Comparison of ENCODE assay signal across 8 mouse cellular contexts in genomic region chr10:120208575-120209538, GRCm38 (mm10). TPM values are rescaled to one million over a fixed set of nuclear protein-coding genes. Genes with fewer than 3 reads are reported as not detected.
A peak's percentile ranks its signal among the peaks of the same experiment; 100 is the strongest.
DNase-seq lines count a peak whose midpoint lies in the region; ATAC-seq and TF ChIP-seq lines count a peak whose summit lies in the region.

No protein-coding gene starts in this region.

- DNase-seq in 3T3-L1 (ENCODE audit: low read depth, low spot score), result peak; percentile 95
- DNase-seq in adrenal gland, postnatal 4 days (ENCODE audit: low spot score in 2 of 2), result peak; percentile 80 to 81
- DNase-seq in heart, adult 9 months (ENCODE audit: low spot score in 2 of 2), result peak; percentile 83 to 85
- DNase-seq in kidney, adult 9 months, result peak; percentile 94
- DNase-seq in spleen, adult 2 months (ENCODE audit: low read depth in 1 of 2, low spot score in 2 of 2), result peak in 1 of 2 experiments; percentile 59

- peak; percentile 44; the same call in 1 of the 2 replicates for TF ChIP-seq POLR2A in spleen, adult 2 months (IDR thresholded peaks at IDR 0.05; ENCODE audit: low read depth, low read length)

- no peaks in the 10 kb centered on the region for H3K27me3 ChIP-seq in embryonic facial prominence, embryonic 15.5 days
- no peaks in the 10 kb centered on the region for H3K27me3 ChIP-seq in limb, embryonic 13.5 days
- no peaks in the 10 kb centered on the region for H3K27me3 ChIP-seq in midbrain, embryonic 15.5 days (replicated peaks)
- no peaks in the 10 kb centered on the region for H3K27me3 ChIP-seq in spleen, adult 2 months (ENCODE audit: control insufficient read depth, insufficient read depth, low read length)

- H3K36me3 ChIP-seq in embryonic facial prominence, embryonic 15.5 days, result no peaks in the 10 kb centered on the region
- peaks cover 10% of the 10 kb centered on the region for H3K36me3 ChIP-seq in limb, embryonic 13.5 days
- no peaks in the 10 kb centered on the region for H3K36me3 ChIP-seq in midbrain, embryonic 15.5 days (replicated peaks)
- H3K36me3 ChIP-seq in spleen, adult 2 months (ENCODE audit: control insufficient read depth, insufficient read depth, low read length), result peaks cover 1% of the 10 kb centered on the region

- peak overlapping the region; percentile 99 for H3K4me3 ChIP-seq in embryonic facial prominence, embryonic 15.5 days (replicated peaks)
- peak overlapping the region; percentile 97 for H3K4me3 ChIP-seq in limb, embryonic 13.5 days
- H3K4me3 ChIP-seq in midbrain, embryonic 15.5 days, result peak overlapping the region; percentile 83
- peak overlapping the region; percentile 99 for H3K4me3 ChIP-seq in spleen, adult 2 months (ENCODE audit: extremely low read depth, insufficient read depth, insufficient read length)

- H3K4me1 ChIP-seq in embryonic facial prominence, embryonic 15.5 days, result peaks cover 6% of the 10 kb centered on the region; the same call in 1 of the 2 replicates
- no peaks in the 10 kb centered on the region for H3K4me1 ChIP-seq in limb, embryonic 13.5 days
- H3K4me1 ChIP-seq in midbrain, embryonic 15.5 days, result peaks cover 11% of the 10 kb centered on the region
- peaks cover 3% of the 10 kb centered on the region; the same call in 1 of the 2 replicates for H3K4me1 ChIP-seq in spleen, adult 2 months (ENCODE audit: control insufficient read depth, insufficient read depth, insufficient read length)

- no peaks in the 10 kb centered on the region for H3K9me3 ChIP-seq in embryonic facial prominence, embryonic 15.5 days (replicated peaks)
- H3K9me3 ChIP-seq in limb, embryonic 13.5 days, result peaks cover 6% of the 10 kb centered on the region
- H3K9me3 ChIP-seq in midbrain, embryonic 15.5 days, result no peaks in the 10 kb centered on the region

- peak; percentile 83 for ATAC-seq in embryonic facial prominence, embryonic 15.5 days (ENCODE audit: insufficient number of reproducible peaks, low FRiP score, low TSS enrichment, low read depth)
- ATAC-seq in limb, embryonic 13.5 days (ENCODE audit: low FRiP score, low read depth), result peak; percentile 87
- ATAC-seq in midbrain, embryonic 15.5 days (replicated peaks), result peak; percentile 93

- WGBS in embryonic facial prominence, embryonic 15.5 days, result 3% methylated on average over 53 of the region's 53 CpGs
- 4% methylated on average over 53 of the region's 53 CpGs for WGBS in limb, embryonic 13.5 days
- WGBS in midbrain, embryonic 15.5 days, result 4% methylated on average over 53 of the region's 53 CpGs
- WGBS in spleen, adult 2 months, result 1% methylated on average over 53 of the region's 53 CpGs

- peak overlapping the region; percentile 57 for H3K4me2 ChIP-seq in embryonic facial prominence, embryonic 15.5 days (replicated peaks)
- H3K4me2 ChIP-seq in limb, embryonic 13.5 days (replicated peaks), result peak overlapping the region; percentile 79
- H3K4me2 ChIP-seq in midbrain, embryonic 15.5 days, result peak overlapping the region; percentile 71

- H3K9ac ChIP-seq in embryonic facial prominence, embryonic 15.5 days, result peak overlapping the region; percentile 59
- peak overlapping the region; percentile 85 for H3K9ac ChIP-seq in limb, embryonic 13.5 days
- peak overlapping the region; percentile 71 for H3K9ac ChIP-seq in midbrain, embryonic 15.5 days

- 0 out of 2 replicates have a peak, but pooled peaks have one; percentile 14 for TF ChIP-seq CTCF in spleen, adult 2 months (IDR thresholded peaks at IDR 0.05; ENCODE audit: extremely low read depth, insufficient read depth, insufficient read length, insufficient replicate concordance)

- no peak overlapping the region; the same call in 1 of the 2 replicates for H3K27ac ChIP-seq in embryonic facial prominence, embryonic 15.5 days (replicated peaks)
- no peak overlapping the region for H3K27ac ChIP-seq in limb, embryonic 13.5 days
- H3K27ac ChIP-seq in midbrain, embryonic 15.5 days, result peak overlapping the region; percentile 56; the same call in 1 of the 2 replicates
- peak overlapping the region; percentile 58 for H3K27ac ChIP-seq in spleen, adult 2 months (ENCODE audit: insufficient read depth, low read length)

RNA-seq across cellular contexts. Expression of gene Irak3, which starts 6.9 kb away (rescaled TPM):
- 1 to 10 TPM; 2.0 to 2.2 TPM for total RNA-seq in adrenal gland, postnatal 4 days (2021)
- polyA plus RNA-seq in embryonic facial prominence, embryonic 15.5 days (2015; fragmentation: Nextera tagmentation; extraction: Ambion mirVana), result 2.5 and 2.8 TPM in 2 replicates
- 1.6 and 1.8 TPM in 2 replicates for polyA plus RNA-seq in limb, embryonic 13.5 days (2015; fragmentation: Nextera tagmentation; extraction: Ambion mirVana)
- 0.18 and 0.19 TPM in 2 replicates for polyA plus RNA-seq in midbrain, embryonic 15.5 days (2015; fragmentation: Nextera tagmentation; extraction: Ambion mirVana)
- 5.3 and 5.9 TPM in 2 replicates for polyA plus RNA-seq in spleen, adult 2 months (2012; rRNA removed)

RNA-seq across cellular contexts. Expression of gene Tmbim4, which starts 7.5 kb away (rescaled TPM):
- total RNA-seq in adrenal gland, postnatal 4 days (2021), result 100 to 1,000 TPM; 117 TPM
- polyA plus RNA-seq in embryonic facial prominence, embryonic 15.5 days (2015; fragmentation: Nextera tagmentation; extraction: Ambion mirVana), result 107 and 110 TPM in 2 replicates
- polyA plus RNA-seq in limb, embryonic 13.5 days (2015; fragmentation: Nextera tagmentation; extraction: Ambion mirVana), result 91.7 and 95.6 TPM in 2 replicates
- 90.2 and 93.7 TPM in 2 replicates for polyA plus RNA-seq in midbrain, embryonic 15.5 days (2015; fragmentation: Nextera tagmentation; extraction: Ambion mirVana)
- polyA plus RNA-seq in spleen, adult 2 months (2012; rRNA removed), result 110 and 156 TPM in 2 replicates

RNA-seq across cellular contexts. Expression of gene Llph, which starts 18.0 kb away (rescaled TPM):
- 10 to 100 TPM; 22.6 to 22.9 TPM for total RNA-seq in adrenal gland, postnatal 4 days (2021)
- polyA plus RNA-seq in embryonic facial prominence, embryonic 15.5 days (2015; fragmentation: Nextera tagmentation; extraction: Ambion mirVana), result 51.3 and 52.5 TPM in 2 replicates
- 48.5 and 50.7 TPM in 2 replicates for polyA plus RNA-seq in limb, embryonic 13.5 days (2015; fragmentation: Nextera tagmentation; extraction: Ambion mirVana)
- 34.7 and 39.6 TPM in 2 replicates for polyA plus RNA-seq in midbrain, embryonic 15.5 days (2015; fragmentation: Nextera tagmentation; extraction: Ambion mirVana)
- polyA plus RNA-seq in spleen, adult 2 months (2012; rRNA removed), result 2.8 and 3.0 TPM in 2 replicates

Comparison
In these comparisons a context has a peak if more than half of its experiments do, and no peak if none do; other contexts are left out.
1. H3K27ac ChIP-seq: peak in midbrain, embryonic 15.5 days (single experiment) and spleen, adult 2 months (single experiment); none in embryonic facial prominence, embryonic 15.5 days (single experiment) and limb, embryonic 13.5 days (single experiment).
2. Peak in every context shown above with its lines, with median percentiles within 50 percentile points of each other: ATAC-seq, H3K4me2 ChIP-seq, H3K4me3 ChIP-seq and H3K9ac ChIP-seq.